Mouse (Mus musculus) spleen, adult 12 weeks (tissue): ENCODE data around the gene Ptk6.
"Not testable (repeated sequence)": the region's sequence is repeated elsewhere in the genome, so short reads cannot be mapped to it uniquely, and the experiment has no call there.

Experiments
- DNase-seq: peaks from one replicate; pipeline ENCODE4 v3.0.0; 2022; ENCODE audit warnings: low spot score

Ptk6 gene

GRCm38 (mm10) chr2:181218881-181219485 lies 16.4 kb upstream of the Ptk6 start:
- no peak for DNase-seq

GRCm38 (mm10) chr2:181216037-181216436 lies 13.4 kb upstream of the Ptk6 start:
- no peak for DNase-seq

GRCm38 (mm10) chr2:181213021-181213445 lies 10.4 kb upstream of the Ptk6 start, which contains the start of gene Srms:
Gene Srms (minus strand): TSS chr2:181213185.
- no peak for DNase-seq

- no peak for DNase-seq
Measured at GRCm38 (mm10) chr2:181212389-181213020, 9.9 kb upstream of the Ptk6 start.

DNA sequence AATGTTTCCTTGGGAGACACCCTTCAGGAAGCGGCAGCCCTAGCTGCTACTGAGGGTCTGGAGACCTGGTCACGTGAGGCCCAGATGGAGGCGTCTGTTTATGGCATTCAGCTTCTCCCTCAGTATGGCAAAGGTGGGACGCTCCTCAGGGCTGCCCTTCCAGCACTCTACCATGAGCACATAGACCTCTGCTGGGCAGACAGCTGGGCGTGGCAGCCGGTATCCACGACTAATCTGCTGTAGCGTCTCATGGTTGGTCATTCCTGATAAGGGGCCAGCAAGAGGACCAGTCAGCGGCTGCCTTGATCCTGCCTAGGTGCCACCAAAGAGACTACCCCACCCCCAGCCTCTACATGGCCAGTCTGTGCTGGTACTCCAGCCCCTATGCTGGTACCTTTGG lies 3.5 kb upstream of the Ptk6 start:
- peak; percentile 42 for DNase-seq

GRCm38 (mm10) chr2:181205678-181206077 lies 3.1 kb upstream of the Ptk6 start:
- DNase-seq = no peak

GRCm38 (mm10) chr2:181202886-181203285 lies 297 bp upstream of the Ptk6 start:
- no peak for DNase-seq

GRCm38 (mm10) chr2:181201606-181202005 lies 983 bp downstream of the Ptk6 start:
- DNase-seq = no peak

- DNase-seq = no peak
Measured at GRCm38 (mm10) chr2:181196628-181197300, 5.8 kb downstream of the Ptk6 start.

DNA sequence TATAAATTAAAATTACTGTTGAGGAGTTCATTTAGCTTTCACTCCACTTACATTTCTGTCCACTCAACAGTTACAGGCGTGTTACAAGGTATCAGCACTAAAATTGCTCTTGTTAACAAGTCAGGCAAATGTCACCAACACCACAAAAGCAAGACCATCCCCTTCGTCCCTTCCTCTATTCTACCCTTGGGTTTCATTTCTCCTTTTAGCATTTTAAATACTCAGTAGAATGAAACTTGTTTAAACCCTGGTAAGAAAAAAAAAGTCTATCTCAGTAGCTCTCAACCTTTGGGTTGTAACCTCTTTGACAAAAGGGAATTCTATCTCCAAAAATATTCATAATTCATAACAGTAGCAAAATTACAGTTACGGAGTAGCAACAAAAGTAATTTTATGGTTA lies 9.5 kb downstream of the Ptk6 start:
- DNase-seq = no peak

DNA sequence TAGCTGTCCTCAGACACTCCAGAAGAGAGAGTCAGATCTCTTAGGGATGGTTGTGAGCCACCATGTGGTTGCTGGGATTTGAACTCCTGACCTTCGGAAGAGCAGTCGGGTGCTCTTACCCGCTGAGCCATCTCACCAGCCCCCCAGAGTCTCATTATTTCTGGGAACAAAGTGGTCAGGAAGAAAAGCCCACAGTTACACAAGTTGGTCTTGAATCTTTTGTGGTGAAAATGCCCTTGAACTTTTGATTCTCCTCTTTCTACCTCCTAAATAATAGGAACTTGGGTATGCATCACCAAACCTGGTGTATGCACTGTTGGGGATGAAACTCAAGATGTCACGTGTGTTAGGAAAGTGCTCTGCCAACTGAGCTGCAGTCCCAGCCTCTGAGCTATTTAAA lies 10.7 kb downstream of the Ptk6 start:
- DNase-seq = no peak

GRCm38 (mm10) chr2:181191385-181191784 lies 11.2 kb downstream of the Ptk6 start:
- DNase-seq = not testable (repeated sequence)

DNA sequence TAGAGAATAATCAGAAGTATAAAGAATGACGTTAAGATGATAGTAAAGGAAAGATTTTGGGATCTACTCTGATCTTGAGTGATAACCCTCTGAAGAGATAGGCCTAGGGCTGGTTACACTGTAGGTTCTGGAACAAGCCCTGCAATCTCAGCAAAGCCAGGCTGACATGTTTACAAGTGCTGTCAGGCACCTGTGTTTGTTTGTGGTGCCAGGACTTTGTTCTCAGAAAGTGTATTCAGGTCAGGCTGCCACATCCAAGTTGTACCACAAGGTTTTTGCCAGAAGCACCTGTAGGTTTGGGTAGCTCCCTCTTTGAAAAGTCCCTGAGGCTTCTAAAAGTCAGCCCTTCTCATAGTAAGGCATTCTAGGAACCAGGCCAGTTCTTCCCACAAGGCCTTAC lies 13.3 kb downstream of the Ptk6 start:
- no peak for DNase-seq

GRCm38 (mm10) chr2:181188681-181189080 lies 13.9 kb downstream of the Ptk6 start:
- DNase-seq = peak; percentile 27

DNA sequence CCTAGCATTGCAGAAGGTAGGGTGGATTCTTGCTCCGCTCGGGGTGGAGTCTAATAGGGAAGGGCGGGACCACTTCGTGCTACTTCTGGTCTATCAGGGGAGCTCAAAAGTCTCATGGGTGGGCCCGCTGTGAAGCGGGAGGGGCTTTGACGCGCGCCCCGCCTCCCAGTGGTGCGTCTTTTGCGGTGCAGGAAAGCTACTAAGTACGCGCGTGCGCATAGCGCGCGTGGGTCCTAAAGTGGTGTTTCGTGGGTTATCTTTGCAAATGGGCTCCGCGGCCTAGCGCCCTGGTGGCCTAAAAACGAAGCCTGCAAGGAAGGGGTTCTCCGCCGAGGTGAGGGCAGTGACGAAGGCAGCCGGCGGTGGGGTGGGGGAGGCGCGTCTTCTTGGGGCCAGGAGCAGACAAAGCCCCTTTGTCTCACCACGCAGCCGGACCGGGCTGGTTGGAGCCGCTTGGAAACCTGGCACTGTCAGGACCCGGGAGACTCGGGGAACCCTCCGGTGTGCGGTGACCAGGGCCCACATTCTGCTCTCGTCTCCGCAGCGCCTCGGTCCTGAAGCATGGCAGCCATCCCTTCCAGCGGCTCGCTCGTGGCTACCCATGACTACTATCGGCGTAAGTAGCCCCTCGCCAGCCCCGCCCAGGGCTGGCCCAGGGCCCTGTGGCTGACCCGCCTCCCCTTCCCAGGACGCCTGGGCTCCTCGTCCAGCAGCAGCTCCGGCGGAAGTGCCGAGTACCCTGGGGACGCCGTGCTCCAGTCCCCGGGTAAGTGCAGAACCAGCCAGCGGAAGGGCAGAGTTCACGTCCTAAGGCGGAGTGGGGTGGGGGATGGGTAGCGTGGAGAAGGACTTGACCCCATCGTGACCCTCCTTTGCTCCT lies 15.2 kb downstream of the Ptk6 start, which contains the start of gene Ppdpf:
Gene Ppdpf (plus strand): TSS at position 127 of the 880 bp plus-strand sequence.
- peak; percentile 94 for DNase-seq

DNA sequence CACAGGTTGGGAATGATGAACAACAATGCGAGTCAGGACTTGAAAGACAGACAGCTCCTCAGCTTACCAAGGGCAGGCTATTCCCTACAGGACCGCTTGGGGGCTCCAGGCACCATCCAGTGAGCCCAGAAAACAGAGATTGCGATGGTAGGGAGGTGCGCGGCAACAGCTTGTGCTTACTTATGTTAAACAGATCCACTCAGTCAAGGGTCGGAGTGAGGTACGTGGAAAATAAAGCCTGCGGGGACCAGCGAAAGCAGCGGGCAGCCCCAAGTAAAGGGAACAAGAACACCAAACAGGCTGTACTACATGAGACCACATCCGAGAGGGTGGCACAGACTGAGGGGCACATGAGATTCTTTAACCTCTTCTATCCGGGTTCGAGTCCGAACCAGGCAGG lies 16.0 kb downstream of the Ptk6 start:
- DNase-seq = peak; percentile 78

- no peak for DNase-seq
Measured at GRCm38 (mm10) chr2:181180898-181181297, 21.7 kb downstream of the Ptk6 start.

DNA sequence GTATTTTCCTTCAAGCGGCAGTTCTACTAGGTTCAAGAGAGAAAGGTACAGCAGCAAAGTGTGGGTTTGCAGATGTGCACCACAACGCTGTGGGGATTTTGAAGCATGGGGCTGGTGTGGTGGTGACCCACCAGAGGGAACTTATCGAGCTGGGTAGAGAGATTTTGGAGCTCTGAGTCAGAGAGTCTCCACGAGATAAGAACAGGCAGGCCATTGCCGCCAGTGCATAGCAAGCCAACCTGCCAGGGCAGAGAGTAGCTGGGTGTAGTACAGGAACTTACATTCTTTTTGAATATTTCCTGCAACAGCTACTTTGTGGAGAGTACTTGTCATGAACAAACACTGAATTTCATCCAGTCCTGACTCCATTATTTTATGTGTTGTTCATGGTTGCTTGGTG lies 24.1 kb downstream of the Ptk6 start:
- DNase-seq = no peak

- no peak for DNase-seq
Measured at GRCm38 (mm10) chr2:181178015-181178414, 24.6 kb downstream of the Ptk6 start.

- no peak for DNase-seq
Measured at GRCm38 (mm10) chr2:181174646-181175045, 27.9 kb downstream of the Ptk6 start.

- DNase-seq = no peak
Measured at GRCm38 (mm10) chr2:181166469-181166868, 36.1 kb downstream of the Ptk6 start.

- no peak for DNase-seq
Measured at GRCm38 (mm10) chr2:181160821-181161220, 41.8 kb downstream of the Ptk6 start.
